Mouse (Mus musculus): Measurements from ENCODE around the gene Cgnl1. TPM values are rescaled to one million over a fixed set of nuclear protein-coding genes. Genes with fewer than 3 reads are reported as not detected.

Cgnl1 gene
- polyA plus RNA-seq, 1 experiment from 2014 or later: 9.2 TPM

DNA sequence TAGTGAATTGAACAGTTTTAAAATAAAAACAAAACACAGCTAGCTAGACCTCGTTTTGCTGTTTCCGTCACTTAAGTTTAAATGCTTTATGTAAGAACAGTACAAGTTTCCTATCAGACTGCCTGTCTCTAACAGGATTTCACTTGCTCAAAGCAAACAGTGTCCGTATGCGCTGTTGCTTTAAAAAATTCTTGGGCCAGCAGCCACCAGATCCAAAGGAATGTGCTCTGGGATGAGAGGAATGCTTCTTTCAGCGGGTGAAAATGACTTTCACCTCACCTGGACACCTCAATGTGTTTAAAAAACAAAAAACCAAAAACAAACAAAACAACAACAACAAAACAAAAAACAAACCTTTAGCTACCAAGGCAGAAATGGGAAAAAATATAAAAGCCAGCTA lies 54.4 kb downstream of the Cgnl1 start:
- no peak overlapping the region for H3K9ac ChIP-seq (replicated peaks)
- 55% methylated on average over 5 of the region's 5 CpGs for WGBS
- H3K4me2 ChIP-seq: no peak overlapping the region
- H3K36me3 ChIP-seq: peaks cover 4% of the 10 kb centered on the region; the same call in 1 of the 2 replicates
- H3K27me3 ChIP-seq: no peaks in the 10 kb centered on the region
- ATAC-seq (ENCODE audit: insufficient number of reproducible peaks, insufficient read depth, low FRiP score, low TSS enrichment, low read depth): no peak
- no peak overlapping the region for H3K4me3 ChIP-seq (replicated peaks)
- H3K9me3 ChIP-seq: no peaks in the 10 kb centered on the region
- H3K27ac ChIP-seq: peak overlapping the region; percentile 18; the same call in 1 of the 2 replicates
- H3K4me1 ChIP-seq (replicated peaks): peaks cover 25% of the 10 kb centered on the region

DNA sequence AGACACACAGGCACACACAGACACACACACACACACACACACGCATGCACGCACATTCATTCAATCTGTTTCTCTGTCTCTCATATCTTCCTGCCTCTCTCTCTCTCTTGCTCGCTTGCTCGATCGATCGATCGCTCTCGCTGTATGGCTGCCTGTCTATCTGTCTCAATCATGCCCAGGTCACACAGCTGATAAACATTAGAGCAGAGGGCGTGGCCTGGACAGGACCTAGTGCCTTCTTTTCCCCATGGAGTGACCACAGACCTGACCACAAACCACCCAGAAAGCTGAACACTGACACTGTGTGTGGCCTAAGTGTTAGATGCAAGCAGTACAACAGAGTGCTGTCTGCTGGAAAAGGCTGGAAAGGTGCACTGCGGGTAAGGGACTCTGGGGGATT lies 60.6 kb downstream of the Cgnl1 start:
- Histone ChIP-seq H3K4me2 (no peak overlapping the region), H3K27ac (no peak overlapping the region), H3K9ac (replicated peaks) (no peak overlapping the region), H3K4me3 (replicated peaks) (no peak overlapping the region), H3K9me3 (no peaks in the 10 kb centered on the region), H3K27me3 (no peaks in the 10 kb centered on the region), H3K36me3 (peaks cover 4% of the 10 kb centered on the region; the same call in 1 of the 2 replicates), H3K4me1 (replicated peaks) (peaks cover under 1% of the 10 kb centered on the region; the same call in 1 of the 2 replicates)
- no peak for ATAC-seq (ENCODE audit: insufficient number of reproducible peaks, insufficient read depth, low FRiP score, low TSS enrichment, low read depth)
- 88% methylated on average over 10 of the region's 10 CpGs for WGBS

DNA sequence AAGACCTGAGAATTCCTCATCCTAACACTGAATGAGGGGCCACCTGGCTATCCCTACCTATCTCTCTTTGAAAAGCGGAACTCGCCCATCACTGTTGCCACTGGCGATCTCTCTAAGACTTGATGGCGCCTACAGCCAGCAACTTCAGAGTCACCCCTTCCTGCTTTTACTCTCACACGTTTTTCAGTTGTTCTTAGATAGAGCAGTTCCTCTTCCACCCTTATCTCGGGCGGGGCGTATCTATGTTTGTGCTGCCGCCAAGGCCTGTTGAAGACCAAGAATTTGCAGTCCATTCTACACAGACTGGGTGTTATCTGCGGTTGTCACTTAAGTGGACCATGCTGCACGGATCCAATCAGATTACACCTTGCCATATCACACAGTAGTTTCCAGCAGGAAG lies 62.2 kb downstream of the Cgnl1 start:
- 88% methylated on average over 11 of the region's 11 CpGs for WGBS

GRCm38 (mm10) chr9:71707989-71708388 lies 63.4 kb downstream of the Cgnl1 start:
- WGBS: 86% methylated on average over 7 of the region's 7 CpGs

More for the DNA sequence above, 62.2 kb downstream of the Cgnl1 start:
- Histone ChIP-seq H3K4me1 (replicated peaks) (no peaks in the 10 kb centered on the region), H3K27me3 (no peaks in the 10 kb centered on the region), H3K27ac (no peak overlapping the region), H3K9me3 (no peaks in the 10 kb centered on the region), H3K36me3 (no peaks in the 10 kb centered on the region), H3K9ac (replicated peaks) (no peak overlapping the region), H3K4me3 (replicated peaks) (no peak overlapping the region), H3K4me2 (no peak overlapping the region)
- ATAC-seq (ENCODE audit: insufficient number of reproducible peaks, insufficient read depth, low FRiP score, low TSS enrichment, low read depth): no peak

GRCm38 (mm10) chr9:71704332-71705014 lies 66.9 kb downstream of the Cgnl1 start:
- Histone ChIP-seq H3K4me1 (replicated peaks) (no peaks in the 10 kb centered on the region), H3K4me2 (no peak overlapping the region), H3K27me3 (no peaks in the 10 kb centered on the region), H3K27ac (no peak overlapping the region), H3K9me3 (no peaks in the 10 kb centered on the region), H3K9ac (replicated peaks) (no peak overlapping the region), H3K4me3 (replicated peaks) (no peak overlapping the region), H3K36me3 (no peaks in the 10 kb centered on the region)
- ATAC-seq (ENCODE audit: insufficient number of reproducible peaks, insufficient read depth, low FRiP score, low TSS enrichment, low read depth): no peak
- WGBS: 85% methylated on average over 13 of the region's 13 CpGs

More at GRCm38 (mm10) chr9:71707989-71708388, 63.4 kb downstream of the Cgnl1 start:
- no peak overlapping the region for H3K9ac ChIP-seq (replicated peaks)
- no peak overlapping the region for H3K27ac ChIP-seq
- no peak for ATAC-seq (ENCODE audit: insufficient number of reproducible peaks, insufficient read depth, low FRiP score, low TSS enrichment, low read depth)
- no peaks in the 10 kb centered on the region for H3K4me1 ChIP-seq (replicated peaks)
- H3K27me3 ChIP-seq: no peaks in the 10 kb centered on the region
- no peak overlapping the region for H3K4me3 ChIP-seq (replicated peaks)
- H3K36me3 ChIP-seq: no peaks in the 10 kb centered on the region
- H3K4me2 ChIP-seq: no peak overlapping the region
- H3K9me3 ChIP-seq: no peaks in the 10 kb centered on the region

- no peak overlapping the region for H3K9ac ChIP-seq (replicated peaks)
- H3K4me1 ChIP-seq (replicated peaks): no peaks in the 10 kb centered on the region
- 89% methylated on average over 5 of the region's 5 CpGs for WGBS
- no peak overlapping the region for H3K4me2 ChIP-seq
- no peaks in the 10 kb centered on the region for H3K9me3 ChIP-seq
- H3K36me3 ChIP-seq: no peaks in the 10 kb centered on the region
- no peak overlapping the region for H3K4me3 ChIP-seq (replicated peaks)
- H3K27ac ChIP-seq: no peak overlapping the region
- no peaks in the 10 kb centered on the region for H3K27me3 ChIP-seq
- ATAC-seq (ENCODE audit: insufficient number of reproducible peaks, insufficient read depth, low FRiP score, low TSS enrichment, low read depth): no peak
Measured at GRCm38 (mm10) chr9:71699087-71699486, 72.3 kb downstream of the Cgnl1 start.

- Histone ChIP-seq H3K4me2 (no peak overlapping the region), H3K36me3 (no peaks in the 10 kb centered on the region), H3K4me1 (replicated peaks) (no peaks in the 10 kb centered on the region), H3K27me3 (no peaks in the 10 kb centered on the region), H3K9me3 (no peaks in the 10 kb centered on the region), H3K9ac (replicated peaks) (no peak overlapping the region), H3K27ac (no peak overlapping the region), H3K4me3 (replicated peaks) (no peak overlapping the region)
- no peak for ATAC-seq (ENCODE audit: insufficient number of reproducible peaks, insufficient read depth, low FRiP score, low TSS enrichment, low read depth)
- 79% methylated on average over 3 of the region's 3 CpGs for WGBS
Measured at GRCm38 (mm10) chr9:71698116-71698515, 73.3 kb downstream of the Cgnl1 start.

GRCm38 (mm10) chr9:71697189-71697588 lies 74.2 kb downstream of the Cgnl1 start:
- ATAC-seq (ENCODE audit: insufficient number of reproducible peaks, insufficient read depth, low FRiP score, low TSS enrichment, low read depth): no peak
- no peaks in the 10 kb centered on the region for H3K27me3 ChIP-seq
- no peaks in the 10 kb centered on the region for H3K9me3 ChIP-seq
- H3K36me3 ChIP-seq: no peaks in the 10 kb centered on the region
- no peak overlapping the region for H3K27ac ChIP-seq
- H3K4me1 ChIP-seq (replicated peaks): no peaks in the 10 kb centered on the region
- H3K4me2 ChIP-seq: no peak overlapping the region
- H3K9ac ChIP-seq (replicated peaks): no peak overlapping the region
- WGBS: 69% methylated on average over 2 of the region's 2 CpGs
- no peak overlapping the region for H3K4me3 ChIP-seq (replicated peaks)

GRCm38 (mm10) chr9:71696762-71697161 lies 74.6 kb downstream of the Cgnl1 start:
- 74% methylated on average over 6 of the region's 6 CpGs for WGBS
- no peak for ATAC-seq (ENCODE audit: insufficient number of reproducible peaks, insufficient read depth, low FRiP score, low TSS enrichment, low read depth)

GRCm38 (mm10) chr9:71695133-71695532 lies 76.3 kb downstream of the Cgnl1 start:
- no peak overlapping the region for H3K27ac ChIP-seq
- no peaks in the 10 kb centered on the region for H3K36me3 ChIP-seq
- H3K4me1 ChIP-seq (replicated peaks): no peaks in the 10 kb centered on the region
- 57% methylated on average over 3 of the region's 3 CpGs for WGBS
- H3K9ac ChIP-seq (replicated peaks): no peak overlapping the region
- no peaks in the 10 kb centered on the region for H3K27me3 ChIP-seq
- no peaks in the 10 kb centered on the region for H3K9me3 ChIP-seq
- H3K4me3 ChIP-seq (replicated peaks): no peak overlapping the region
- H3K4me2 ChIP-seq: no peak overlapping the region
- ATAC-seq (ENCODE audit: insufficient number of reproducible peaks, insufficient read depth, low FRiP score, low TSS enrichment, low read depth): no peak

More at GRCm38 (mm10) chr9:71696762-71697161, 74.6 kb downstream of the Cgnl1 start:
- no peaks in the 10 kb centered on the region for H3K9me3 ChIP-seq
- no peak overlapping the region for H3K27ac ChIP-seq
- no peaks in the 10 kb centered on the region for H3K36me3 ChIP-seq
- H3K4me3 ChIP-seq (replicated peaks): no peak overlapping the region
- H3K4me1 ChIP-seq (replicated peaks): no peaks in the 10 kb centered on the region
- H3K4me2 ChIP-seq: no peak overlapping the region
- no peaks in the 10 kb centered on the region for H3K27me3 ChIP-seq
- no peak overlapping the region for H3K9ac ChIP-seq (replicated peaks)

DNA sequence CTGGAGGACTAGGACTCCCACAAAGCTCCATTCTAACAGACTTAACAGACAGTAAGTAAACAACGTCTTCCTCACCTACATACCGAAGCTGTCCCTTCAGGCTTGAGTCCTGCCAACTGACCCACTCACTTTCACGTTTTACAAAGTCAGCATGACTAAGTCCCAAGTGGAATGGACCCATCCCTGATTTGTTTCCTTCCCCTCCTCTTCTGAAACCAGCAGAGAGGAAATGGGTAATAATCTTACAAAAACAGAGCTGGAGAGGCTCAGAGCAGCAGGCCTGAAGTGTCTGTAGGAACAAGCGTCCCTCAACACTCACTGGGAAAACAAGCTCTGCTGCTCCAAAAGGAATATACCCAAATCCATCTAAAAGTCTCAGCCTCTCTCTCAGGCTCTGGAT lies 77.2 kb downstream of the Cgnl1 start:
- ATAC-seq (ENCODE audit: insufficient number of reproducible peaks, insufficient read depth, low FRiP score, low TSS enrichment, low read depth): no peak
- Histone ChIP-seq H3K36me3 (no peaks in the 10 kb centered on the region), H3K27me3 (no peaks in the 10 kb centered on the region), H3K9me3 (no peaks in the 10 kb centered on the region), H3K27ac (no peak overlapping the region), H3K4me1 (replicated peaks) (no peaks in the 10 kb centered on the region), H3K4me3 (replicated peaks) (no peak overlapping the region), H3K4me2 (no peak overlapping the region), H3K9ac (replicated peaks) (no peak overlapping the region)
- 53% methylated on average over 4 of the region's 4 CpGs for WGBS

DNA sequence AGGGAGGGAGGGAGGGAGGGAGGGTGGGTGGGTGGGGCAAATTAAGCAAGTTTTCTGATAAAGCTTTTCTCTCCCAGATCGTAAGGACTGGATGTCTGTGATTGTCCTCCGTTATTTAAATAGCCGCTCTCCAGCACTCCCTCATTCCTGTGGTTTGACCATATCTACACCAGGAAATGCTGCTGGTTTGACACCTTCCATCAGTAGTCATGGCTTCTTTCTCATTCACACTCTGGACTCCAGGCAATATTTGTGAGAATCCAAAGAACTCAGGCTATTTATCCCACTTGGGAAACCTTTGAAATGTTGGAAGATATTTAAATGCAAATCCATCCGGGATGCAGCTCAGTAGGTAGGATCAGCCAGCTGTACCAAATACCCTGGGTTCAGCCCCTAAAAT lies 77.6 kb downstream of the Cgnl1 start:
- Histone ChIP-seq H3K27me3 (no peaks in the 10 kb centered on the region), H3K9me3 (no peaks in the 10 kb centered on the region), H3K4me3 (replicated peaks) (no peak overlapping the region), H3K4me2 (no peak overlapping the region), H3K36me3 (no peaks in the 10 kb centered on the region), H3K4me1 (replicated peaks) (no peaks in the 10 kb centered on the region), H3K27ac (no peak overlapping the region), H3K9ac (replicated peaks) (no peak overlapping the region)
- ATAC-seq (ENCODE audit: insufficient number of reproducible peaks, insufficient read depth, low FRiP score, low TSS enrichment, low read depth): no peak
- WGBS: 81% methylated on average over 4 of the region's 4 CpGs

All from limb, embryonic 12.5 days (tissue).